Mouse (Mus musculus) heart, adult 9 months (tissue): Measurements from ENCODE around the gene Dpf3.
A peak's percentile ranks its signal among the peaks of the same experiment; 100 is the strongest.

Experiments
- DNase-seq, 2 experiments: peaks; one replicate each; pipeline ENCODE4 v3.0.0; 2022; ENCODE audit warnings: low spot score in 2 of 2

Dpf3 gene

DNA sequence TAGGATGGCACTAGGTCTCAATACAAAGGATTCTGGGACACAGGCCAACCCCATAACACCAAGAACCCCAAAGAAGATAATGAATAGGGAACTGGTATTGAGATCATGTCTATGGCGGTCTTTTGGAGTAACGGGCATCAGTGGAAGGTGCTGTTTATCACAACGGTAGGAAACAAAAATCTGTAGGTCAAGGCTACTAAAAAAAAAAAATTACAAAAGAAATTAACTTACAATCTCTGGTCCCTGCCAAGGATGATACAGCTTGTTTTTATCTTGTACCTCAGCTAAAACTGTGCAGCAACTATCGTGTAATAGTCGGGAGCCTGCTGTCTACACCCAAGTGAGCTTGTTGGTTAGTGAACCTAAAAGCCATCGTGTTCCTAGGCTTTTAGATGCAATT is 9.2 kb upstream of the Dpf3 start:
- no peak for DNase-seq

DNA sequence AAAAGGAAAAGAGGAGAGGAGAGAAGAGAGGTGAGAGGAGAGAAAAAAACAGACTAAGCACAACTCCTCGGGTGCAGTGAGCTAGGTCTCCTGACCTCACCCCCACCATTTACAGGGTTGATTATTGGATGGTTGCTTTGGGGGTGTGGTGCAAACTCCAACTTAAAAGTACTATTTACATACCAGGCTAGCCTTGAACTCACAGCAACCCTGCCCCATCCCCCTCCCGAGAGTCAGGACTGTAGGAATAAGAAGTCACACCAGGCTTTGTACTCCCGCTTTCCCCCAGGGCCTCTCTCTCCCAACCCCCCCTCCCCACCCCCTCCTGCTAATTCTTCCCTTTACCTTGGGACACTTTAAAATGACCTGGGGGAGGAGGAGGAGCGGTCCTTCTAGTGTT is 8.8 kb upstream of the Dpf3 start:
- DNase-seq = no peak

DNA sequence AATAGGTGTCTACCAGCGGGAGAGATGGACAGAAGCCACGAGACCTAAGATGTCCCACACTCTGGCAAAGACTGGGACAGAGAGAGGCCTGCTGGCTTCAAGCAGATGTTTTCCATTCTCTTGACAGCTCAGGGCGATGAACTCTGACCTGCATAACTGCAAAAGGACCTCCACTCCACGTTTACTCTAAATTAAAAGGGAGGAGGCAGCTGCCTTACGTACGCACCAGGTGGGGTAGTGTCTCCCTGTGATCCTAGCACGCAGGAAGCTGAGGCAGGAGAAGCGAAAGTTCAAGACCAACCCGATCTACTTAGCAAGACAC is 8.4 kb upstream of the Dpf3 start:
- no peak for DNase-seq

DNA sequence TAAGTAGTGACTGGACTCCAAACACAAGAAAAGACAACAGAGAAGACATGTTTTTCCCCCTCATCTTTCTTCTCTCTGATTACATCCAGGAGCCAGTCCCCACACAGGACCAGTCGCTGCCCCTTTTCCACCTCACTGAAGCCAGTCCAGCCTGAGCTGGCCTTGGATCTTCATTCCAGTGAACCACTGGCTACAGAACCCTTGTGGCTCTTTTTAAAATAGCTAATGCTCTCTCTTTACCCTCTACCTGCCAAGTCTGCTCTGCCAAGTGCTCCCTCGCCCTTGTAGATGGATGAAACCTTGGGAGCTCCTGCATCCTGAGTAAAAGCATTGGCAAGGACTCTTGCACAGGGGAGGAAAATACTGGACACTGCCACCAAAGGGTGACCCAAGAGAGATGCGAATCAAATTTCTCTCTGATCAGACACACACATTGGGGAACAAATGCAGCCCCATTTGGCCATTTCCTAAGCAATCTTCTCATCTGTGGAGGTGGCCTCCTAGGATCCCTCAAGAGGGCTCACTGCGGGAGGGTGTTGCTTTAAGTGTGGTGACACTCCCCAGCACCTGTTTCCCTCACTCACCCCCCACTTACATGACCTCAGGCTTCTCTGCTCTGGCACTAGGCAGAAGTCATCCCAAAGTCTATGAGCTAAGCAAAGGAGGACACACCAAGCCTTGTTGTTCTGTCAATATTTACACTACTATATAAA is 7.9 kb upstream of the Dpf3 start:
- DNase-seq = no peak

DNA sequence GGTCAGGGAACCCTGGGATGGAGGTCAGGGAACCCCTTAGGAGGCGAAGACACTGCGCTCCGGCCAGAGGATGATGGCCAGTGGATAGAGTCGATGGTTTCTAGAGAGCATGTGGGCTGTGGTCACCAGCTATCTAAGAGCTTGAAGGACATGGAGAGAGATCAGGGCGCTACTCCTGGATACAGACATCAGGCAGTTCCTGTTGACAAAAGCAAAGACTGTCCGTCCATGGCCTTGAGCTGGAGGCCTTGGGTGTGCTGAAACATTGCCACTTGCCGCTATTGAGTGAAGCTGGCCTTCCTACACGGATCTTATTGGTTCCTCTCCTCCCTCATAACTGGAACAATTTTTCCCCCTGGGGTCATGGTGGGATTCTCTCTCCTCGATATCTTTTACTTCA is 6.7 kb upstream of the Dpf3 start:
- no peak for DNase-seq

DNA sequence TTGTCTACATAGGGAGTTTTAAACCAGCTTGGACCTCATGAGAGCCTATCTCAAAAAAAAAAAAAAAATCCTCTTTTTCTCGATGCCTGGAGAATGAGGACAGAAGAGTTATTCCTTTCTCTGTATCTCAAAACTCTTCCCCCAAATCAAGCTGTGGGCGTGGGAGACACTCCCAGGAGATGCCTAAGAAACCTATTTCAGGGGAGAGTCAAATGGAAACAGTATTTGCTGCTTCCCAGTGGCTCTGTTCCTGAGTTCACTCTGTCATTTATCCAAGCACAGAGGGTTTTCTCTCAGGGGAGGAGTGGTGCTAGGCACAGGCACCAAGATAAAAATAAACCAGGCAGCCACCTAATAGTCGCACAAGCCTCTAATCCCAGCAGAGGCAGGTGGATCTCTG is 5.3 kb upstream of the Dpf3 start:
- DNase-seq = no peak

DNA sequence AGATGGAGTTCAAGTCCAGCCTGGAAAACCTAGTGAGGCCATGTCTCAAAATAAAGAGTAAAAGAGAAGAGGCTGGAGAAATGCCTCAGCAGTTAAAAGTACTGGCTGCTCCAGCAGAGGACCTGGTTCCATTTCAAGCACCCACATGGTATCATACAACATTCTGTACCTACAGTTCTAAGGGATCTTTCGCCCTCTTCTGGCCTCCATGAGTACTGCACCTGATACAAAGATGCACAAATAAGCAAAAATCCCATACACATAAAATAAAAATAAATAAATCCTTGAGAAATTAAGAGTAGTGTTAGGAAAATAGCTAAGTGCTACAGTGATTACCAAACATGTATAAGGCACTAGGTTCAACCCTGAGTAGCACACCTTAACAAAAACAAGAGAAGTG is 4.1 kb upstream of the Dpf3 start:
- DNase-seq = no peak

DNA sequence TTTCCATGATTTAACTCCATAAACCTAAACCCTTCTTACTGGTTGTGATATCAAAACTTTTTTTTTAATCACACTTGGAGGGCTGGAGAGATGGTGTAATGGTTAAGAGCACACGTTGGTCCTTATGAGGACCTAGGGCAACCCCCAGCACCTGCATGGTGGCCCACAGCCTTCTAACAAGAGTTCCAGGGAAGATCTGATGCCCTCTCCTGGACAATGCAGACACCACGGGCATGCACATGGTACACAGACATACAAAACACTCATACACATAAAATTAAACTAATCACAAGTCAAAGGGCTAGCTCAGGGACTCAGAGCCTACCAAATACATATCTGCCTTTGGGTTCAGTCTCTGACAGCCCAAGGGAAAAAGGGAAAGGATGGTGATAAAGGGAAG is 2.2 kb upstream of the Dpf3 start:
- no peak for DNase-seq

DNA sequence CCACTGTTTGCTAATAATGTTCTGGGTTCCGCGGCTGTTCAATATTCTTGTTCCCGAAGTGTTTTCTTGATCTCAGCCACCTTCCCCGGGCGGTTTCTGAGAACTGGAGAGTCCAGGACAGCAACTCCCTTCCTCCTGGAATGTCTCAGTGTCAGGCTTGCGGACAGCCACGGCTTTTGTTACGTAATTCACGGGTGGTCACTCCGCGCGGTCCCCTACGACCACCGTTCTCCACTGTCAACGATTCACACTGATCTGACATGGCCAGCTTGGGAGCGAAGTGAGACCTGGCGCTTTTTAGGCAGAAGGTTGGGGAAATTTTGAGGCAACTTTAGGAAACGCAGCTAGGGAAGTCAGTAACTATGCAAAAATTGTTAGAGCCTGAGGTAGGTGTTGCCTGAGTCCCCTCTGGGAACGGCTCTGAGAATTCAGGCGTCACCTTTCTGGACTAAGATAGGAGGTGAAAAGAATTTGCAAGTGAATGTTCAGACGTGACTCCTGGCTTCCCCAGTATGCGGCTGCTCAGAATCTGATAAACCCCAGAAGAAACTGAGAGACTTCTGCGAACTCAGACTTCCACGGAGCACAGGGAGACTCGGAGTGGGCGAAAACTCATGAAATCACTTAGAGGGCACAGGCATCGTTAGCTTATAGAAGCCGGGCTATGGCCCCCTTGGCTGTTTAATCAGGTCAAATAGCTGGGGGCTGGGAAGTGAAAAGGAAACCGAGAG is 860 bp upstream of the Dpf3 start:
- peak in 1 of 2 experiments; percentile 50 for DNase-seq

DNA sequence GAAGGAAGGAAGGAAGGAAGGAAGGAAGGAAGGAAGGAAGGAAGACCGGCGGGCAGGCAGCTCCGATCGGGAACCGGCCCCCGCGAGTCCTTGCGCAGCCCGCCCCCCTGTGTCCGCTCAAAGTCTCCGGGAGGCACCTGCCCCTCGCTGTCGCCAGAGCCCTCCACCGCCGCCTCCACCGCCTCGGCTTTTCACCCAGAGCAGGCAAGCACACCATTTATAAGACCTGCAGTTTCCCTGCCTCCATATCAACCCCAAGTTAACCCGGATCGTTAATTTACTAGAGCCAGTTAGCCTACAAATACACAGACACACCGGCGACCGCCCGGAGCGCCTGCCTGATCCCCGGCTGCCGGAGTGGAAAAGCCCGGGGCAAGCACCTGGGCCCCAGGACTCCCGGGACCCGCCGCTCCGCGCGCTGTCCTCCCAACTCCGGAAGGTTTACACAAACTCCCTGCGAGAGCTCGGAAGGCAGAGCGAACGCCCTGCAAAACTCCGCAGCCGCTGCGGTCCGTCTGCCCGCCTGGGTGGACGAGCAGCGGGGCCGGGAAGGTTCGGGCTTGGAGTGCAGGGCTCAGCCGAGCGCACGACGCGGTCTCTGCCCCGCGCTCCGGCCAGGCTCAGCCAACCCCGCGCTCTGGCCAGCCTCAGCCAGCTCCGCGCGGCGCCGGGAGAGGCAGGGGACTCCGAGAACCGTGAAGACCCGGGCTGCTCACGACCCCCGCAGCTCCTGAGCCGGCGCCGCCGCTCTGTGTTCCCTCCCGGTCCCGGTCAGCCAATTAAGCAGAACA is 650 bp downstream of the Dpf3 start:
- peak; percentile 43 to 47 for DNase-seq

DNA sequence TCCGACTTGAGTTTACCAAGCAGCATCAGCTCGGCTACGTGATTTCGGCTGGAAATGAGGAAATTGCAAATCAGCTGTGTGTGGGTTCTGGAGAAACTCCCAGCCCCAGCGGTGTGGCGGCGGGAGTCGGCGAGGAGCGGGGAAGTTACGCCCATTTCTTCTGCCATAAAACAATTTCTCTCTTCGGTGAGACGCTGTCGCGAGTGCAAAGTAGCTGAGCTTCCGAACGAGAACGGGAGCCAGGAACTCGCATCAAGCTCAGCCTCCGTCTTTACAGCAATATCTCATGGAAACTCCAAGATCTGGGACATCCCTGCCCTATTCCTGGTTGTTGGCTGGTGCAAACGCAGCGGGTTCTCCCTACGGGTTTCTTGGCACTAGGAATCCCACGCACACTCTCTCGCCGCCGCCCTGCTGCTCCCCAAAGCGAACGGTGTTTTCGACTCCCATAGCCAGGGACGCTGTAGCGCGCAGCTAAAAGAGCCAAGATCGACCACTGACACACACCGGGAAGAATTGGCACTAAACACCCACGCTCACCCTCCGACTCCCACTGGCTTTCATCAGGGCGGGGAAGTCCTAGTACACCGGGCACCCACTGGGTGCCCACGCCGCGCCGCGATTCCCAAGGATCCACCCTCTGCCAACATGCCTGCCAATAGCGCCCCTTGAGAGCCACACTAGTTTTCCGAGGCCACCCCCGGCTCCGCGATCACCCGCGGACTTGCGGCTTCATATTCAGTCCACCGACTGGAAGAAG is 1.4 kb downstream of the Dpf3 start:
- DNase-seq = peak in 1 of 2 experiments; percentile 6

DNA sequence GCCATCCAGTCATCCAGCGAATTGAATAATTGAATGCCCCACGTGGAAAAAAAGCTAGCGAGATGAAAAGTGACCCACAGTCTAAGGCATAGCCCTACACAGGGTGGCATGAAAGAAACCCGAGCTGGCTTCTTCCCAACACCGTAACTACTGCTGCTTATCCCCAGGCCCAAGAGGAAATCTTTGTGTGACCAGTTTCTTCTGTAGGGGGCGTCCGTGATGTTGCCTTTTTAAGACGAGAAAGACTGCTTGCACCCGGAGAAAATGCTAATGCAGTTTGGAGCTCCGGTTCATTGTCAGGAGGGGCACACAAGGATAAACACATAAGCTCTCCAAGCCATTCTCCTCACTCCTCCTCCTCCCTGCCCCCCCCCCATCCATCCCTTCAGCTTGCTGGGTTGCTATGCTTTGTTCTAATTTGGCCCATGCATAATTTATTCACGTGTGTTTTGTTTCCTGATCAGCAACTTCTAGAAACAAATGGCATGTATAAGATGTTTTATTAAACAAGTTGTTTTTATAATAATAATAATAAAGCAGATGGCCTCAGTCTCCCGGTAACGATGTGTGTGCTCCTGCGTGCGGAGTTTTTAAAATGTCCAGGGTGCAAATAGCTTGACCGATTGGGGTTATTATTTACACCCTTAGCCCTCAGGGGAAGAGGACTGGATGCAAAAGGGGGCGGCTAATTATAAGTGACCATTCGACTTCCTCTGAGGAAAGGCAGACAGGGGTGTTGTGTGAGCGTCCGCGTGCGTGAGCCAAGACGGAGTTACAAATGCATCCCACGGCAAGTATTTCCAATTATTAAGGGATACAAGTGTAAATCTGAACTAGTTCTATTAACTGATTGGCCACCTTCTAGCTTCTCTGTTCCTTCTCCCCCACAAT is 2.4 kb downstream of the Dpf3 start:
- no peak for DNase-seq

DNA sequence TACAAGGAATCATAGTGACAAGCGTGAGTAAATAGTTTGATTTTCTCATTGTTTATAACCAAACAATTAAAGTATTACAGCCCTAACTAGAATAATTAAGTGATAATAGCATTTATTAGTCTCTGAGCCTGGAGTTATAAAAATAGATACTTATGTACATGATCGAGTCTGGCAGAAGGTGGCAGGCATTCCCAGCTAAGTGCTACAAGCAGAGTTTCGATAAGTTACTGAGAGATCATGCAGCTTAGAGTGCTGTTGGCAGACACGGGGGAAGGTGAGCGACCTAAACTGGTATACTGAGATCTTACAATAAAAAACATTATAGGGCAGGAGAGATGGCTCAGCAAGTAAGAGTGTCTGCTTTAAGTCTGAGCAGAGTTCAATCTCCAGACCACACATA is 3.9 kb downstream of the Dpf3 start:
- DNase-seq = peak; percentile 31 to 45

DNA sequence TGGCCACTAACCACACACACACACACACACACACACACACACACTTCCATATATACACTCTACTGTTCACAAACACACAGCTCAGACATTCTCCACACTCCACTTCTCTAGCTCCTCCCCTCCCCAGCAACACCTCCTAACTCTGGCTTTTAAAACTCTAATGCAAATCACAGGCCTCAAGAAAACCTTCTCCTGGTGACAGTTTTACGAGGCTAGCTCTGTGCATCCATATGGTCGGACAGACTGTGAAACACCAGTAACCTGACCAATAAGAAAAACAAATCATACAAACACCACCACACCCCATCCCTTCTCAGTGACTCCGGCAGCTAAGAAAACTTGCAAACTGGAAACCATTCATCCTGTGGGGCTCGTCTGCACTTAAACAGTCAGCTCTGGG is 6.1 kb downstream of the Dpf3 start:
- DNase-seq = no peak

DNA sequence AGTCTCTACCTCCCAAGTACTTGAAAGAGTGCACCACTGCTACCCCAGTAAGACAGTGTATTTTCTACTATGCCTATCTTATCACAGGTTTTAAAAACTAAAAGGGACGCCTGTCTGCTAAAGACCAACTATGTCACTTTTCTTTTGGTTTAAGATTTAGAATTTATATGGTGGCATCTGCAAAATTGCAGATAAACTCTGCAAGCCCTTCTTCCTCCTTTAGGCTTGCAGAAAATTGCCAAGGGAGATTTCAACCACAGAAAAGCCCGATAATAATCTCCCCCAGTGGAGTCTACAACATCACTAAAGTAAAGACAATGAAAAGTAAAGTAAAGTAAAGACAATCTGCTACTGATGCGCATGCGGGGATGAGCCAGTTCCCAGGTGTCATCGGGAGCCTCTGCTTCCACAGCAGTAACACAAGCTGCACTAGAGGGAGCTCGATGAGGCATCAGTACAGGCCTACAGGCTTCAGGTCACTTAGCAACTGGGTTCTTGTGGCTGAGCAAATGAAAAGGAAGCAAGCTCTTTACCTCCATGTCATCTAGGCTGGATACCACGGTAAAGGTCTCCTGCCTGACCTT is 7.6 kb downstream of the Dpf3 start:
- no peak for DNase-seq

DNA sequence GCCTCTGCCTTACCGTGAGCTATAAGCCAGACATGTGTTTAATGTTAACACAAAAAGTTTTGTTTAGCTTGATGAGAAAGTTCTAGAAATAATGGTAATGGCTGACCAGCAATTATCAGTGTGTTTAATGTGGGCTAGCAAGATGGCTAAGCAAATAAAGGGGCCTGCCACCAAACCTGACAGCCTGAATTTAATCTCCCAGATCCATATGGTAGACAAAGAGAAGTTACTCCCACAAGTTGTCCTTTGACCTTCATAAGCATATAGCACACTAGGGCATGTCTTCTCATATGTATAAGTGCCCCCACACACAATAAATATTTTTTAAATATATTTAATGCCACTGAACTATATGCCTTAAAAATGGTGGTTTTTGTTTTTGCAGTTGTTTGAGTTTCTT is 8.4 kb downstream of the Dpf3 start:
- no peak for DNase-seq

DNA sequence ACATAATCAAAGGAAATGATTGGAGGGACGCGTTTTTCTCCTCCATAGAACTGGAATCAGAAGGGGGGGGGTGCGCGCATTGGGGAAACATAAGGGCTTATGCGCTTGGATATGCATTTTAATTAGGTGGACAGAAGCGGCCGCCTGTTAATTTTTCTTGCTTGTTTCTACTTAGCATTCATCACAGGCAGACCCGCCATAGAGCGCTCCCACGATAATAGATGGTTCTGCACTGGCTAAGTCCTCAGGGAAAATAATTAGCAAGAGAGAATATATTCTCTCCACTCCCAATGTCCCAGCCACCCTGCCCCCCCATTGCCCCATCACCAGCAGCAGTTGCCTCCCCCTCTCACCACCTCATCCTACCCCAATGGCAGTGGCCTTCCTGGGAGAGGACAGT is 11.2 kb downstream of the Dpf3 start:
- no peak for DNase-seq

DNA sequence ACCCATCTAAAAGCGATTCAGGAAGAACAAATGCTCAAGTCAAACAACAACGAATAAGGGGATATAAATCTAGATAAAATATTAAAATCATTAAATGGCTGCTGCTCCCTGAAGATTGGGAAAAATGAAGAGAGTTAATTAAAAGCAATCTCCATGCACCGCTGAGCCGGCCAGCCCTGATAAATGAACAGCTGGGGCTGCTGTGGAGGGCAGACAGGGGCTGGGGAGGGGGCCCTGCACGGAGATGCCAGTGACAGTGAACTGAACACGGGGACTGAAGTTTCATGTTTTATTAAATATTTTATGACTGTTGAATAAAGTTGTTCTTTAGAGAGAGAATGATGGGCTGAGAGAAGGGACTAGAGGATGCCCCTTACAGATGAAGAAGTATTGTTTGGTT is 12.1 kb downstream of the Dpf3 start:
- no peak for DNase-seq

DNA sequence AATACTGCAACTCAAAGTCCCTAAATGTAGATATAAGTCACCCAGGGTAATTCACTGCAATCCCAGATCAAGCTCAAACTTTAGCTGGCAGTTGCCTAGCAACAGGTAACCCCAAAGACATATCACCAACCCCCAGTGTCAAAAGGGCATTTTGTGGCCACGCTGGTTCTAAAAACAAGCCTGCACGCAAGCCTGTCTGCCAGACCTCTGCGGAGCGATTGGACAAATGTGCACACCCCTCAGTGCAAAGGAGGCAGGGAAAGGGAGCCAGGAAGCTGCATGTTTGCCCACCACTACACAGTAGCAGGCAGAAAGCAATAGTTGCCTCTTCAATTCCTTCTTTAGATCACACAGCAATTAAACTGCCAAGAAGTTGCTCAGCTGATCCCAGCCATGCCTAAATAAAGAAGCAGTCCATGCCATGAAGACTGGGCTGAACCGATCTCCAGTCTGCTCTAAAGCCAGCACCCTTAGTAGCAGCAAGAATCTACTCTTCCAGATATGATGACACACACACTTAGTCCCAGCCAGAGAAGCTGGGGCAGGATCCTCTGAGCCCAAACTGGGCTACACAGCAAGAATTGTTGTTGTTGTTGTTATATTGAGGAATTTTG is 13.4 kb downstream of the Dpf3 start:
- no peak for DNase-seq

DNA sequence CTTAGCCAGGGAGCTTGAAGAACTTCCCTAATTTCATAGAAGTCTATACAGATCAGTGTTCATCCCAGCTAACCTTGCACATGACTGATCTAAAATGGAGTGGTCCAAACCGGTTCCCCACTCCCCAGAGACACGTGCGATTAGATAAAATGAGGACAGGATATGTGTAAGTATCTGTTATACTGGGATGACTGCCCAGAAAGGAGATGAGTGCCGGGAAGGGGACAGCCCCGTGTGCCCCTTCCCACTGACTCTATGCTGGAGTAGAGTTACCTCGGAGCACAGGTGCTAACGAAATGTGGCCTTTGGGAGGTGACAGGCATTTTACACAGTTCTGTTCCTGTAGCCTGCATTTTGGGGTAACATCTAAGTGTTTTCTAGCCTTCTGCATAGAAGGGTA is 15.8 kb downstream of the Dpf3 start:
- no peak for DNase-seq
